In genomic region chr12:111696239-111696638, GRCm38 (mm10) we compare ENCODE assay signal across 8 mouse cellular contexts. TPM values are rescaled to one million over a fixed set of nuclear protein-coding genes. Genes with fewer than 3 reads are reported as not detected.
A peak's percentile ranks its signal among the peaks of the same experiment; 100 is the strongest.
DNase-seq lines count a peak whose midpoint lies in the region; ATAC-seq and TF ChIP-seq lines count a peak whose summit lies in the region.

No protein-coding gene starts in this region.

- H3K4me2 ChIP-seq in intestine, embryonic 15.5 days (replicated peaks) = no peak overlapping the region
- H3K4me2 ChIP-seq in liver, embryonic 14.5 days (ENCODE audit: low read depth) = no peak overlapping the region

- peak; percentile 91 for DNase-seq in CD4-positive, CD25-positive, alpha-beta regulatory T cell, adult 2 months (ENCODE audit: low read depth, low spot score)
- DNase-seq in NIH3T3 (ENCODE audit: low read depth) = peak; percentile 86
- peak; percentile 82 to 86 for DNase-seq in cerebellum, postnatal 36 days
- DNase-seq in gastrocnemius, postnatal 14 days = peak; percentile 67
- DNase-seq in liver, embryonic 14.5 days (ENCODE audit: low read depth in 3 of 3, low spot score in 3 of 3) = peak in 2 of 3 experiments; percentile 49 to 52
- peak; percentile 78 for DNase-seq in neural tube, embryonic 10.5 days (ENCODE audit: extremely low spot score, low spot score)
- DNase-seq in thymus, postnatal 25 days = peak; percentile 77

- intact Hi-C loops in gastrocnemius, postnatal 14 days (cut with DNase I; ENCODE audit: low total_unique reads) = loop anchor here (5.0 kb wide), 1 partner anchor 44 kb away; no protein-coding TSS in a partner anchor

- 39% methylated on average over 6 of the region's 6 CpGs for WGBS in intestine, embryonic 15.5 days
- 29% methylated on average over 6 of the region's 6 CpGs for WGBS in liver, embryonic 14.5 days (ENCODE audit: insufficient replicate concordance)

- no peaks in the 10 kb centered on the region for H3K27me3 ChIP-seq in intestine, embryonic 15.5 days (replicated peaks)
- H3K27me3 ChIP-seq in liver, embryonic 14.5 days (ENCODE audit: control insufficient read depth, insufficient read depth, low read length) = no peaks in the 10 kb centered on the region

- peak; percentile 81 for TF ChIP-seq CTCF in liver, embryonic 14.5 days (IDR thresholded peaks at IDR 0.05; ENCODE audit: low read depth)

- no peaks in the 10 kb centered on the region for H3K9me3 ChIP-seq in intestine, embryonic 15.5 days
- no peaks in the 10 kb centered on the region for H3K9me3 ChIP-seq in liver, embryonic 14.5 days (ENCODE audit: control insufficient read depth, low read length)

- peak; percentile 10; the same call in 1 of the 2 replicates for ATAC-seq in intestine, embryonic 15.5 days
- ATAC-seq in liver, embryonic 14.5 days (ENCODE audit: insufficient read depth) = peak; percentile 34; the same call in 1 of the 2 replicates

- H3K27ac ChIP-seq in intestine, embryonic 15.5 days = peak overlapping the region; percentile 27; the same call in 1 of the 2 replicates
- no peak overlapping the region for H3K27ac ChIP-seq in liver, embryonic 14.5 days

- no peaks in the 10 kb centered on the region for H3K36me3 ChIP-seq in intestine, embryonic 15.5 days
- no peaks in the 10 kb centered on the region for H3K36me3 ChIP-seq in liver, embryonic 14.5 days (replicated peaks; ENCODE audit: control insufficient read depth, insufficient read depth, low read depth)

- TF ChIP-seq EP300 in liver, embryonic 14.5 days (IDR thresholded peaks at IDR 0.05; ENCODE audit: low read depth) = no peak

- no peak overlapping the region for H3K4me3 ChIP-seq in intestine, embryonic 15.5 days (replicated peaks)
- no peak overlapping the region for H3K4me3 ChIP-seq in liver, embryonic 14.5 days (ENCODE audit: insufficient read depth in 1 of 2, low read depth in 2 of 2, low read length in 2 of 2)

- H3K9ac ChIP-seq in intestine, embryonic 15.5 days = 0 out of 2 replicates have a peak overlapping the region, but pooled peaks have one; percentile 8
- no peak overlapping the region for H3K9ac ChIP-seq in liver, embryonic 14.5 days (replicated peaks)

- H3K4me1 ChIP-seq in intestine, embryonic 15.5 days (replicated peaks) = peaks cover 48% of the 10 kb centered on the region
- H3K4me1 ChIP-seq in liver, embryonic 14.5 days (replicated peaks; ENCODE audit: control insufficient read depth in 2 of 2, insufficient read depth in 2 of 2, low read length in 1 of 2) = peaks cover 2 to 14% of the 10 kb centered on the region in 2 experiments

RNA-seq across cellular contexts. Expression of gene Bag5, which starts 16.8 kb away (rescaled TPM):
- 10 to 100 TPM; 14.9 to 17.2 TPM for total RNA-seq in gastrocnemius, postnatal 14 days (2021)
- polyA plus RNA-seq in intestine, embryonic 15.5 days (2015; fragmentation: Nextera tagmentation; extraction: Ambion mirVana) = 46.7 and 48.7 TPM in 2 replicates
- polyA plus RNA-seq in liver, embryonic 14.5 days (2012; rRNA removed) = 5.5 and 9.8 TPM in 2 replicates
- polyA plus RNA-seq in liver, embryonic 14.5 days (2014; fragmentation: Nextera tagmentation; extraction: Ambion mirVana) = 15.2 and 15.5 TPM in 2 replicates

RNA-seq across cellular contexts. Expression of gene Apopt1, which starts 16.8 kb away (rescaled TPM):
- total RNA-seq in gastrocnemius, postnatal 14 days (2021) = 10 to 100 TPM; 34.2 to 35.6 TPM
- 50.1 and 51.8 TPM in 2 replicates for polyA plus RNA-seq in intestine, embryonic 15.5 days (2015; fragmentation: Nextera tagmentation; extraction: Ambion mirVana)
- polyA plus RNA-seq in liver, embryonic 14.5 days (2012; rRNA removed) = 7.5 and 13.4 TPM in 2 replicates
- polyA plus RNA-seq in liver, embryonic 14.5 days (2014; fragmentation: Nextera tagmentation; extraction: Ambion mirVana) = 19.3 and 20.0 TPM in 2 replicates

RNA-seq across cellular contexts. Expression of gene Trmt61a, which starts 18.3 kb away (rescaled TPM):
- 1 to 10 TPM; 2.7 to 4.7 TPM for total RNA-seq in gastrocnemius, postnatal 14 days (2021)
- polyA plus RNA-seq in intestine, embryonic 15.5 days (2015; fragmentation: Nextera tagmentation; extraction: Ambion mirVana) = 12.6 and 16.4 TPM in 2 replicates
- polyA plus RNA-seq in liver, embryonic 14.5 days (2012; rRNA removed) = 19.3 and 32.7 TPM in 2 replicates
- 3.3 and 4.4 TPM in 2 replicates for polyA plus RNA-seq in liver, embryonic 14.5 days (2014; fragmentation: Nextera tagmentation; extraction: Ambion mirVana)

RNA-seq across cellular contexts. Expression of gene Ckb, which starts 24.1 kb away (rescaled TPM):
- total RNA-seq in gastrocnemius, postnatal 14 days (2021) = 10 to 100 TPM; 19.8 to 32.6 TPM
- 765 and 774 TPM in 2 replicates for polyA plus RNA-seq in intestine, embryonic 15.5 days (2015; fragmentation: Nextera tagmentation; extraction: Ambion mirVana)
- 26.5 and 31.4 TPM in 2 replicates for polyA plus RNA-seq in liver, embryonic 14.5 days (2012; rRNA removed)
- polyA plus RNA-seq in liver, embryonic 14.5 days (2014; fragmentation: Nextera tagmentation; extraction: Ambion mirVana) = 26.1 and 28.0 TPM in 2 replicates
